Mouse (Mus musculus) left cerebral cortex, postnatal 10 days (tissue): ENCODE data around the gene Adam12. TPM values are rescaled to one million over a fixed set of nuclear protein-coding genes. Genes with fewer than 3 reads are reported as not detected.

ENCODE experiments used
- DNase-seq, 2 experiments: peaks; one replicate each; pipeline ENCODE4 v3.0.0; 2021 to 2022; ENCODE audit warnings: low spot score in 2 of 2, mixed read lengths in 1 of 2; ENCODE audit errors: extremely low spot score in 1 of 2
- intact Hi-C: fragments of 180-260 bp; cut with DNase I; formaldehyde crosslinking; loops from one replicate; pipeline ENCODE4 v1.15.1; 2025
- total RNA-seq, 2 experiments: library from RNA; stranded (reverse); gene quantifications; 2 replicates each; pipeline ENCODE4 v1.2.3; 2021

Gene Adam12
- total RNA-seq, 2 experiments from 2014 or later, result 8.6 to 9.0 TPM

GRCm38 (mm10) chr7:134110116-134110515 is 121.8 kb downstream of the Adam12 start:
- intact Hi-C loops, result no loop called here
- DNase-seq, result no peak

- no peak for DNase-seq
- intact Hi-C loops, result no loop called here
Observed at GRCm38 (mm10) chr7:134107849-134108248, 124.1 kb downstream of the Adam12 start.

GRCm38 (mm10) chr7:134099010-134099409 is 132.9 kb downstream of the Adam12 start:
- intact Hi-C loops, result no loop called here

GRCm38 (mm10) chr7:134097861-134098260 is 134.1 kb downstream of the Adam12 start:
- no peak for DNase-seq
- intact Hi-C loops, result no loop called here

More at GRCm38 (mm10) chr7:134099010-134099409, 132.9 kb downstream of the Adam12 start:
- peak in 1 of 2 experiments; percentile 36 for DNase-seq

- intact Hi-C loops, result no loop called here
- DNase-seq, result no peak
Observed at GRCm38 (mm10) chr7:134093871-134094270, 138.1 kb downstream of the Adam12 start.

GRCm38 (mm10) chr7:134090764-134091163 is 141.2 kb downstream of the Adam12 start:
- DNase-seq, result no peak
- intact Hi-C loops, result no loop called here

- no peak for DNase-seq
- intact Hi-C loops, result no loop called here
Observed at GRCm38 (mm10) chr7:134090256-134090655, 141.7 kb downstream of the Adam12 start.

GRCm38 (mm10) chr7:134088548-134089347 is 143.2 kb downstream of the Adam12 start:
- no peak for DNase-seq
- intact Hi-C loops, result no loop called here

- DNase-seq, result no peak
- intact Hi-C loops, result no loop called here
Observed at GRCm38 (mm10) chr7:134085396-134085795, 146.6 kb downstream of the Adam12 start.

GRCm38 (mm10) chr7:134084926-134085325 is 147.0 kb downstream of the Adam12 start:
- intact Hi-C loops, result no loop called here
- DNase-seq, result no peak

- intact Hi-C loops, result no loop called here
- no peak for DNase-seq
Observed at GRCm38 (mm10) chr7:134081307-134082072, 150.5 kb downstream of the Adam12 start.

GRCm38 (mm10) chr7:134079980-134080725 is 151.8 kb downstream of the Adam12 start:
- DNase-seq, result peak in 1 of 2 experiments; percentile 18
- intact Hi-C loops, result no loop called here

GRCm38 (mm10) chr7:134077684-134078083 is 154.3 kb downstream of the Adam12 start:
- intact Hi-C loops, result no loop called here
- DNase-seq, result no peak

- DNase-seq, result no peak
- intact Hi-C loops, result no loop called here
Observed at GRCm38 (mm10) chr7:134073011-134073410, 158.9 kb downstream of the Adam12 start.

GRCm38 (mm10) chr7:134071153-134071885 is 160.6 kb downstream of the Adam12 start:
- no peak for DNase-seq
- intact Hi-C loops, result no loop called here

- no peak for DNase-seq
- intact Hi-C loops, result no loop called here
Observed at GRCm38 (mm10) chr7:134062629-134063028, 169.3 kb downstream of the Adam12 start.

- intact Hi-C loops, result no loop called here
- no peak for DNase-seq
Observed at GRCm38 (mm10) chr7:134052486-134052885, 179.5 kb downstream of the Adam12 start.

GRCm38 (mm10) chr7:134050371-134050770 is 181.6 kb downstream of the Adam12 start:
- intact Hi-C loops, result no loop called here
- no peak for DNase-seq

GRCm38 (mm10) chr7:134046376-134046775 is 185.6 kb downstream of the Adam12 start:
- intact Hi-C loops, result no loop called here
- DNase-seq, result no peak
